Mouse (Mus musculus) brain, embryonic 14.5 days (tissue): ENCODE data around the gene Crybg1.

ENCODE experiments used
- CTCF ChIP-seq: fragments of 200-500 bp; IDR thresholded peaks from 2 replicates; pipeline ENCODE4 v1.5.1; 2012; ENCODE audit warnings: inconsistent platforms, mild to moderate bottlenecking, moderate library complexity, borderline replicate concordance; ENCODE audit not compliant: insufficient read depth, insufficient read length; ENCODE audit errors: extremely low read depth
- POLR2A ChIP-seq: fragments of 200-500 bp; IDR thresholded peaks from 2 replicates; pipeline ENCODE4 v1.6.1; 2012; ENCODE audit warnings: mild to moderate bottlenecking, inconsistent platforms, borderline replicate concordance; ENCODE audit not compliant: poor library complexity, insufficient read depth, insufficient read length, severe bottlenecking; ENCODE audit errors: extremely low read depth

DNA sequence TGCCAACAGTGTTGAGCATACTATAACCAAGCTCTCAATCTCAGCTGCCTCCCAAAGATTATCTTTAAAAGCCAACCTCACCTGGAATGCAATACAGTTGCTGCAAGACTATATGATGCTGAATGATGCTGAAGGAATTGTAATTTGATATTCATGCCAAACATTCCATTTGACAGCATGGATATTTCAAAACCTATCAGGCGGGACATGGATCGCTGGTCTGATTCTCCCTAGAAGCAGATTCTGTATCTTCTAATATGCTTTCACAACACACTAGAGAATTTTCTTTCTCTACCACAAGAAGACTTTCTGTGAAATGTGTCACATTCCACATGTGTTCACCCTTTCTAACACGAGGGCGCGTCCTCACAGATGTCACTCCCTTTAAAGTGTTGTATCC, 22.6 kb downstream of the Crybg1 start:
- TF ChIP-seq CTCF (no peak), POLR2A (no peak)
